Mouse (Mus musculus): Measurements from ENCODE around the gene Edc3. TPM values are rescaled to one million over a fixed set of nuclear protein-coding genes. Genes with fewer than 3 reads are reported as not detected.

The Edc3 gene
- polyA plus RNA-seq, 1 experiment, result 24.1 TPM

DNA sequence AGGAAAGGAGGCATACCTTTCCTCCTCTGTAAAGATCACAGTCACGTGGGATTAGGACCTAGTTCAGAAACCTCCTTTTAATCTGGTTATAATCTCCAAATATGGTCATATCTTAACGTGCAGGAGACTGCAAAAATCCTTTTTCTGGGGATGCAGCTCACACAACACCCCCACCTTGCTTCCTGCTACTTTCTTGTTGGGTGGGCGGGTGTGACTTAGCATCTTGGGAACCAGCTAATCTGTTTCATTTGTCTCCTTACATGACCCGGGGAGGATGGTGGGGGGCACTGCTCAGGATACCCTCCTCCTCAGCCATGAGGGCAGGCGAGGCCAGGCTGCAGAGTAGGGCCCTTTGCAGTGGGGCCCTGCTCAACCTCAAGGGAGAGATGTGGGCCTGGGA lies 66.7 kb downstream of the Edc3 start:
- DNase-seq (ENCODE audit: low read depth), result no peak
- TF ChIP-seq POLR2A (IDR thresholded peaks at IDR 0.05; ENCODE audit: borderline replicate concordance, extremely low read depth, insufficient read depth, insufficient read length, poor library complexity, severe bottlenecking) (no peak), CTCF (IDR thresholded peaks at IDR 0.05; ENCODE audit: borderline replicate concordance, extremely low read depth, insufficient read depth, insufficient read length) (no peak)

DNA sequence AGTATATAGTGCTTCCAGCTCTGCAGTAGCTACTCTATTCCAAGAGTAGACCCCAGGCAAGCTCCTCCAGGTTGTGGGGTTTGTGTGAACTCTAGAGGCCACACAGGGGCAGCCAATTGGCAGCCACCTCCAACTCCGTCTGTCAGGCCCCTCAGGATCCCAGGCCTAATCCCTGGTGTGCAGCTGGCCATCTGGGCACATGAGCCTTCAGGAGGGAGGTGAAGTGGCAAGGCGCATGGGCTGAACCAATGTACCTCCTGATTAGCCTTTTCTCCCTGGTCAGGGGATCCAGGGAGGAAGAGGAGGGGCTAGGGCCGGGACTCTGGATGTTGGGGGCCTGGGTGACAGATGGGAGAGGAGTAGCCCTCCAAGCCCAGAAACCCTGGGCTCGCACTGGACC lies 67.4 kb downstream of the Edc3 start:
- DNase-seq (ENCODE audit: low read depth), result peak; percentile 22
- TF ChIP-seq POLR2A (IDR thresholded peaks at IDR 0.05; ENCODE audit: borderline replicate concordance, extremely low read depth, insufficient read depth, insufficient read length, poor library complexity, severe bottlenecking), result no peak
- no peak for TF ChIP-seq CTCF (IDR thresholded peaks at IDR 0.05; ENCODE audit: borderline replicate concordance, extremely low read depth, insufficient read depth, insufficient read length)

DNA sequence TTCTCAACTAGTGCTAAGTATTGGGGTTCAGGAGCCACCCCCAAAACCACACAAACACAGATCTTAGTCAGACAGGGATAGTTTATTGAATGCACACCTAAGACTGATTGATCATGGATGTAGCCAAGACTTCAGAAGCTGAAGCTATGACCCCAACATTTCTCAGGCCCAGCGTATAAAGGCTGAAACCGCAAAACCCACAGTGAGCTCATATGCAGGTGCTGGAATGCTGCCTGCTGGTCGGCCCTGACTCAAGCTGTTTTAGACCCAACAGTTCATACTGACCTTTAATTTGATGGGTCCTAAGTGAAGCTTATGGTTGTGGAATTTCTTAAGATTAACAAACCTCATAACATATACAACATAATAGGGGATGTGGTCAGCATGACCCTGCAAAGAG lies 74.3 kb downstream of the Edc3 start:
- TF ChIP-seq CTCF (IDR thresholded peaks at IDR 0.05; ENCODE audit: borderline replicate concordance, extremely low read depth, insufficient read depth, insufficient read length) (no peak), POLR2A (IDR thresholded peaks at IDR 0.05; ENCODE audit: borderline replicate concordance, extremely low read depth, insufficient read depth, insufficient read length, poor library complexity, severe bottlenecking) (no peak)
- DNase-seq (ENCODE audit: low read depth), result no peak

DNA sequence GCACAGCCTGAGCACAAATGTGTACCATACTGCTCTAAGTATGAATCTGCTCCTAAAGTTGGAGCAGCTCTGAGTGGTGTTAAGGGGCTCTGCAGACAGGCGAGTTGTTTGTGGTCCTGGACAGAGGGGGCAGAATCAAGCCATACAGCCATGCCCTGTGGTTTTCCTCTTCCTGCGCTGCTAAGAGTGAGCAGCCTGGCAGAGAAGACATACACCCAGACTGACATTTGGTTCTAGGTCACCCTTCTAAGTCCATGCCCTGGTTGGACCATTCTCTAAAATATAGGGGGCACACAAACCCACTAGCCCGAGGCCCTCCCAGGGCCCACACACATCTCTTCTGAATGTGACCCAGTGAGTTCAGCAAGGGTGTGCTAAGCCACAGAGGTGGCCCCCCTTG lies 81.4 kb downstream of the Edc3 start:
- no peak for TF ChIP-seq CTCF (IDR thresholded peaks at IDR 0.05; ENCODE audit: borderline replicate concordance, extremely low read depth, insufficient read depth, insufficient read length)
- TF ChIP-seq POLR2A (IDR thresholded peaks at IDR 0.05; ENCODE audit: borderline replicate concordance, extremely low read depth, insufficient read depth, insufficient read length, poor library complexity, severe bottlenecking), result no peak
- DNase-seq (ENCODE audit: low read depth), result no peak

DNA sequence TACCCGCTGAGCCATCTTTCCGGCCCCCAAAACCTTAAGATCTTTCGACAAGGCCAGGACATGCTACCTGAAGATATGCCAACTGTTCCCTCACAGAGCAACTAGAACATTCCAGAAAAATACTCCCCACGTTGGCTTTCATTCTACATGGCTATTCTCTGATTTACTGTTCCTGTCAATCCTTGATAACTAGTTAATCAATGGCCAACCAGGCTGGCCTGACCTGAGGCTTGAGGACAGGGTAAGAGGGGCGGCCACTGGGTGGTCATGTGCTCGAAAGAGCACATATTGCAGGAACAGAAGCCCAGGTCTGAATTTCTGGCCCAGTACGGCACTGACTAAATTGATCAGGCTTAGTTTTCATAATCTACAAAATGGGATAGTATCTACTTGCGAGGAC lies 89.1 kb downstream of the Edc3 start:
- TF ChIP-seq CTCF (IDR thresholded peaks at IDR 0.05; ENCODE audit: borderline replicate concordance, extremely low read depth, insufficient read depth, insufficient read length), result no peak
- TF ChIP-seq POLR2A (IDR thresholded peaks at IDR 0.05; ENCODE audit: borderline replicate concordance, extremely low read depth, insufficient read depth, insufficient read length, poor library complexity, severe bottlenecking), result no peak
- DNase-seq (ENCODE audit: low read depth), result no peak

DNA sequence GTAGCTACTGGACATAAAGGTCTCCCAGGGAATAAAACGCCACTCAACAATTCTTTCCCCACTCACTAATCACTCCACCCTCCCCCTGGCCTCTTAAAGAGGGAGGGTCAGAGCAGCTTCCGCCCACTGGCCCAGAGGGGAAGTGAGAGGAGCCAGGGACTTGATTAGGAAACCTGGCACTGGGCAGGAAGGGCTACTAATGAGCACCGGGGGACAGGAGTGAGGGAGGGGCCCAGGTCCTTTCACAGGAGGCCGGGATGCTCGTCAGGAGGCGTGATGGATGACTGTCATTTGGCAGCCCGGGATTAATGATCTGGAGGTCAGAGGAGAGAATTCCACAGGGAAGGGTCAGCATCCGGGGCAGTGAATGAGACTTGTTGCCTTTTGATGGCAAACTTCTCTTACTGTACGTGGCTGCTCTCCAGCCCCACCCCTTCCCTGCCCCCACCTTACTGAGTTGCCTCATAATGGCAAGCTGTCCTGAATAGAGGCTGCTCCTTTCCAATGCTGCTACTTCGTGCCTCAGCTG lies 90.4 kb downstream of the Edc3 start:
- DNase-seq (ENCODE audit: low read depth), result peak; percentile 68
- TF ChIP-seq CTCF (IDR thresholded peaks at IDR 0.05; ENCODE audit: borderline replicate concordance, extremely low read depth, insufficient read depth, insufficient read length) (no peak), POLR2A (IDR thresholded peaks at IDR 0.05; ENCODE audit: borderline replicate concordance, extremely low read depth, insufficient read depth, insufficient read length, poor library complexity, severe bottlenecking) (no peak)

DNA sequence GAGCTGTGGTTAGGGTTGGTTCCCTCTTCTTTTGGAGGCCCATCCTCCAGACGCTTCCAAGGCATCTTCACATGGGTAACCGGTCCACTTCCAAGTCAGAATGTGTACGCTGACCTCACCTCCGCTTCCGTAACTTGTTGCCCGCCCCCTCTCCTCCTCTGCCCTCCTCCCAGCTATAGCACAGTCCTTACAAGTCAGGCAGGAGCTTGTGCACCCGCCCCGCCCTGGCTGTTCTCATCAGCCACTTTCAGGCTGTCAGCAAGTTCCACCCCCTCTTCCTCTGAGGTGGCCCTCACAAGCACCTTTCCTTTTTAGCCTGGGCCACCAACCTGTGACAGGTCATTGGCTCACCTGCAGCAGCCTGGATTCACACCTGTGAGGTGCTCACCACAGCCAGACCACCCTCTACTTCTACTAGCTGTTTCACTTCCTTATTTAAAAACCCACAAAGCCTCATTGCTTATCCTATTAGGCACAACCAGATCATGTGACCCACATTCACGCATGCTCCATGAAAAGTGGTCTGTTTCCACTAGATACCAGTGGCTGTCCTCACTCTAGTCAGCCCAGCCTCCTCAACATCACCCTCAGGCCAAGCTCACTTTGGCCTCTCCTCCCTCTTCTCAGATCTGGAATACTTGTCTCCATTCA lies 92.1 kb downstream of the Edc3 start:
- no peak for DNase-seq (ENCODE audit: low read depth)
- TF ChIP-seq CTCF (IDR thresholded peaks at IDR 0.05; ENCODE audit: borderline replicate concordance, extremely low read depth, insufficient read depth, insufficient read length) (no peak), POLR2A (IDR thresholded peaks at IDR 0.05; ENCODE audit: borderline replicate concordance, extremely low read depth, insufficient read depth, insufficient read length, poor library complexity, severe bottlenecking) (no peak)

Other genes starting within 250 kb of the Edc3 start
- gene Scamp5, start 240.5 kb upstream of the Edc3 start, polyA plus RNA-seq (2012; rRNA removed), result 222 and 241 TPM in 2 replicates
- gene Rpp25, start 204.5 kb upstream of the Edc3 start, polyA plus RNA-seq (2012; rRNA removed), result 8.2 and 12.1 TPM in 2 replicates
- gene Cox5a, start 187.3 kb upstream of the Edc3 start, polyA plus RNA-seq (2012; rRNA removed), result 320 and 341 TPM in 2 replicates
- gene Fam219b, start 171.0 kb upstream of the Edc3 start, polyA plus RNA-seq (2012; rRNA removed), result 12.1 and 12.2 TPM in 2 replicates
- 71.2 and 73.3 TPM in 2 replicates for gene Mpi, start 155.8 kb upstream of the Edc3 start, polyA plus RNA-seq (2012; rRNA removed)
- gene Scamp2, start 147.6 kb upstream of the Edc3 start, polyA plus RNA-seq (2012; rRNA removed), result 65.2 and 89.4 TPM in 2 replicates
- 38.8 and 42.1 TPM in 2 replicates for gene Ulk3, start 119.1 kb upstream of the Edc3 start, polyA plus RNA-seq (2012; rRNA removed)
- 0.29 and 0.49 TPM in 2 replicates for gene Cplx3, start 102.3 kb upstream of the Edc3 start, polyA plus RNA-seq (2012; rRNA removed)
- gene Lman1l, start 87.8 kb upstream of the Edc3 start, polyA plus RNA-seq (2012; rRNA removed), result 0.04 and 0.12 TPM in 2 replicates
- 84.6 and 138 TPM in 2 replicates for gene Csk, start 54.9 kb upstream of the Edc3 start, polyA plus RNA-seq (2012; rRNA removed)
- gene Cyp1a2, start 24.8 kb upstream of the Edc3 start, polyA plus RNA-seq (2012; rRNA removed), result not detected in 2 replicates
- gene Cyp1a1, start 20.6 kb upstream of the Edc3 start, polyA plus RNA-seq (2012; rRNA removed), result 0.13 and 0.14 TPM in 2 replicates
- 153 and 188 TPM in 2 replicates for gene Clk3, start 57.3 kb downstream of the Edc3 start, polyA plus RNA-seq (2012; rRNA removed)
- gene Arid3b, start 128.3 kb downstream of the Edc3 start, polyA plus RNA-seq (2012; rRNA removed), result 15.4 and 16.6 TPM in 2 replicates
- gene Ubl7, start 202.4 kb downstream of the Edc3 start, polyA plus RNA-seq (2012; rRNA removed), result 125 and 140 TPM in 2 replicates
- 37.9 and 42.7 TPM in 2 replicates for gene Sema7a, start 231.6 kb downstream of the Edc3 start, polyA plus RNA-seq (2012; rRNA removed)